Mouse (Mus musculus) forebrain, postnatal 0 days (tissue): Measurements from ENCODE around the gene Arfip1. TPM values are rescaled to one million over a fixed set of nuclear protein-coding genes. Genes with fewer than 3 reads are reported as not detected.
A peak's percentile ranks its signal among the peaks of the same experiment; 100 is the strongest.

Experiments used
- ATAC-seq: fragments of 200-750 bp; cut with Nextera tagmentation; 2 replicates; pipeline ENCODE4 v1.8.0; 2017; ENCODE audit warnings: mild to moderate bottlenecking, moderate library complexity
- DNase-seq: peaks from one replicate; pipeline ENCODE4 v3.0.0-alpha.2; 2015
- H3K27ac ChIP-seq: fragments of 300-500 bp; sonication (generic); 2 replicates; pipeline ENCODE4 v1.5.1; 2014; ENCODE audit warnings: low read depth, mild to moderate bottlenecking, antibody characterized with exemption, low read length, moderate library complexity, mixed read lengths
- H3K27me3 ChIP-seq: fragments of 300-500 bp; sonication (generic); 2 replicates; pipeline ENCODE4 v1.6.1; 2014; ENCODE audit warnings: mild to moderate bottlenecking, low read length, mixed read lengths; ENCODE audit not compliant: insufficient read depth
- H3K36me3 ChIP-seq: fragments of 300-500 bp; sonication (generic); 2 replicates; pipeline ENCODE4 v1.6.1; 2014; ENCODE audit warnings: mild to moderate bottlenecking, moderate library complexity; ENCODE audit not compliant: insufficient read depth
- H3K4me1 ChIP-seq: fragments of 300-500 bp; sonication (generic); 2 replicates; pipeline ENCODE4 v1.6.1; 2014; ENCODE audit warnings: antibody characterized with exemption; ENCODE audit not compliant: insufficient read depth
- H3K4me2 ChIP-seq: fragments of 300-500 bp; sonication (generic); 2 replicates; pipeline ENCODE4 v1.6.1; 2014; ENCODE audit warnings: low read depth, mild to moderate bottlenecking, moderate library complexity
- H3K4me3 ChIP-seq: fragments of 300-500 bp; sonication (generic); 2 replicates; pipeline ENCODE4 v1.5.1; 2014; ENCODE audit warnings: low read depth, low read length, mixed read lengths
- H3K9ac ChIP-seq: fragments of 300-500 bp; sonication (generic); 2 replicates; pipeline ENCODE4 v1.6.1; 2014; ENCODE audit warnings: mild to moderate bottlenecking
- H3K9me3 ChIP-seq: fragments of 300-500 bp; sonication (generic); 2 replicates; pipeline ENCODE4 v1.6.1; 2016; ENCODE audit warnings: low read length
- CTCF ChIP-seq: sonication (generic); IDR thresholded peaks from 2 replicates; pipeline ENCODE4 v1.5.1; 2016; ENCODE audit warnings: antibody characterized with exemption, control low read depth, low read depth
- WGBS: fragments of 180-500 bp; shearing (Covaris S2); extraction: QIAGEN DNeasy Blood & Tissue Kit; methylation state at CpG from one replicate; pipeline ENCODE4 v1.1.7; 2014; 5-methylcytosine and 5-hydroxymethylcytosine counted together
- polyA plus RNA-seq: library from polyadenylated mRNA; unstranded; fragments of >200 nt; fragmentation: Nextera tagmentation; extraction: Ambion mirVana; gene quantifications from 2 replicates; pipeline ENCODE4 v1.2.1, GENCODE M21; 2015
- total RNA-seq: library from RNA; depleted of rRNA; stranded (reverse); fragments of >200 nt; gene quantifications from 2 replicates; pipeline ENCODE4 v1.2.3, GENCODE M21; 2014

Gene Arfip1
- total and polyA plus RNA-seq, 2 experiments from 2014 or later: 18.8 to 26.8 TPM

DNA sequence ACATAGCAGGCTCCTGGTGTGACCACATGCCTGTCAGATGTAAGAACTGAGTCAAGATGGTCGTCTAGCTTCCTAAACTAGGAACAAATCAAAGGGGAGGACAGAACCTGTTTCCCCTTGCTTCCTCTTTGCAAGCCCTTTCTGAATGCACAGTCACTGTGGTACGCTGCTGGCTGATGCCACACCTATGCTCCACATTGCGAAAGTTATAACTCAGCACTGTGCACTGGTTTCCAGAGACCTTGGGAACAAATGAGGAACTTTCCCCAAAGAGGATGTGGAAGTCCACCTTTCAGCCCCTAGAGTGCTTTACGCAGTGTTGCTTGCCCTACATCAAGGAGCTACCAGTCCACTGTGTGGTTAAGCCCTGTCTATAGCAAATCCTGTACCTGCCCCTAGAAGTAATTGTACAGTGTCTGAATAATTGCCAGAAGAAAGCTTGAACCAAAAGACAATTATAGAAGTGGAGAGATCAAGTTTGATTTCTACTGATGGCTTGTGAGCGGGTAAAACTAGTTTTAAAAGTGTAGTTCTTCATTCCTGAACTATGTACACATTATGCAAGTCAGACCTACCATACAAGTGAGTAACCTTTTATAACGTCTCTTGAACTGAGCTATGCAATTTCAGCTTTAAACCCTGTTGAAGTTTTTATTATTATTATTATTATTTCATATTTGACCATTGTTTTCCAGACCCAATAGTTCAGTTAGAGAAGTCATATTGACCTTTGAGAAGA lies 15.7 kb upstream of the Arfip1 start:
- no peaks in the 10 kb centered on the region for H3K36me3 ChIP-seq
- H3K9ac ChIP-seq: no peak overlapping the region
- H3K4me1 ChIP-seq: peaks cover 5% of the 10 kb centered on the region
- no peak for DNase-seq
- TF ChIP-seq CTCF: no peak
- 85% methylated on average over 6 of the region's 6 CpGs for WGBS
- no peak overlapping the region for H3K27ac ChIP-seq
- no peaks in the 10 kb centered on the region for H3K9me3 ChIP-seq
- H3K4me2 ChIP-seq: no peak overlapping the region
- ATAC-seq: no peak
- H3K27me3 ChIP-seq: no peaks in the 10 kb centered on the region
- no peak overlapping the region for H3K4me3 ChIP-seq

GRCm38 (mm10) chr3:84595677-84596234 lies 13.3 kb upstream of the Arfip1 start:
- Histone ChIP-seq H3K4me1 (peaks cover 5% of the 10 kb centered on the region), H3K27me3 (no peaks in the 10 kb centered on the region), H3K4me2 (peak overlapping the region; percentile 37; the same call in 1 of the 2 replicates), H3K27ac (peak overlapping the region; percentile 40; the same call in 1 of the 2 replicates), H3K4me3 (no peak overlapping the region), H3K36me3 (no peaks in the 10 kb centered on the region), H3K9ac (no peak overlapping the region), H3K9me3 (no peaks in the 10 kb centered on the region)
- TF ChIP-seq CTCF: no peak
- peak; percentile 89 for ATAC-seq
- peak; percentile 69 for DNase-seq
- 19% methylated on average over 5 of the region's 5 CpGs for WGBS

GRCm38 (mm10) chr3:84594894-84595676 lies 12.7 kb upstream of the Arfip1 start:
- Histone ChIP-seq H3K4me2 (peak overlapping the region; percentile 37), H3K4me1 (peaks cover 5% of the 10 kb centered on the region), H3K9ac (no peak overlapping the region), H3K27ac (no peak overlapping the region), H3K36me3 (no peaks in the 10 kb centered on the region), H3K4me3 (no peak overlapping the region), H3K27me3 (no peaks in the 10 kb centered on the region), H3K9me3 (no peaks in the 10 kb centered on the region)
- peak; percentile 81 for DNase-seq
- no peak for TF ChIP-seq CTCF
- 10% methylated on average over 23 of the region's 23 CpGs for WGBS
- peak; percentile 63 for ATAC-seq

DNA sequence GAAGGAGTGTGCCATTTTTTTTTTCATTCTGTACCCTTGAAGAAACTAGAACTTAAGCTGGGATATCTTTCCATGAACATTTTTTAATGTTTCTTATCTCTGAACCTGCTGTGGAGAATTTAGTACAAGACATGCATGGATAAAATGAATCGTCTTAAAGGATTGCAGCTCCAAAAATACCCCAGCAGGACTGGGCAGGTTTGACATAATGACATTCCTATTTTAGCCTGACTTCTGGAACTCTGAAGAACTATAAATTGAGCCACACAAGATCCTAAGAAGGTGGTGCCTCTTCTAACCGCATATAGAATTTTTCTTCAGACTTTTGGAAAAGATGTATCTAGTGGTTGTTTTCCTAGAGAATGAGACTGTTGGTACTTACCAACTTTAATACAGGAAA lies 10.8 kb upstream of the Arfip1 start, which contains the start of gene Tigd4:
Gene Tigd4, plus strand, starts transcription at position 301 of the 400 bp plus-strand sequence.
- no peak within 1 kb of the TSS for H3K4me2 ChIP-seq
- H3K27me3 ChIP-seq: no peaks in the 10 kb centered on the region
- 93% methylated on average over 2 of the region's 2 CpGs for WGBS
- H3K27ac ChIP-seq: no peak within 1 kb of the TSS
- H3K4me3 ChIP-seq: no peak within 1 kb of the TSS
- TF ChIP-seq CTCF: no peak
- peaks cover 5% of the 10 kb centered on the region for H3K4me1 ChIP-seq
- no peak for DNase-seq
- no peaks in the 10 kb centered on the region for H3K36me3 ChIP-seq
- H3K9ac ChIP-seq: no peak within 1 kb of the TSS
- H3K9me3 ChIP-seq: no peaks in the 10 kb centered on the region
- ATAC-seq: no peak

- ATAC-seq (no peak), DNase-seq (no peak)
- Histone ChIP-seq H3K36me3 (no peaks in the 10 kb centered on the region), H3K27ac (no peak overlapping the region), H3K27me3 (no peaks in the 10 kb centered on the region), H3K4me3 (no peak overlapping the region), H3K9ac (no peak overlapping the region), H3K4me1 (peaks cover 4% of the 10 kb centered on the region), H3K4me2 (no peak overlapping the region), H3K9me3 (no peaks in the 10 kb centered on the region)
- 41% methylated on average over 5 of the region's 5 CpGs for WGBS
- no peak for TF ChIP-seq CTCF
Observed at GRCm38 (mm10) chr3:84586736-84587135, 4.3 kb upstream of the Arfip1 start.

GRCm38 (mm10) chr3:84582913-84583276 lies 470 bp upstream of the Arfip1 start:
- H3K4me3 ChIP-seq: peak overlapping the region; percentile 76
- H3K4me1 ChIP-seq: peaks cover 8% of the 10 kb centered on the region
- DNase-seq: no peak
- under 1% methylated on average over 27 of the region's 27 CpGs for WGBS
- H3K9ac ChIP-seq: peak overlapping the region; percentile 86
- peak overlapping the region; percentile 90 for H3K4me2 ChIP-seq
- H3K27ac ChIP-seq: peak overlapping the region; percentile 91
- no peak for TF ChIP-seq CTCF
- ATAC-seq: peak; percentile 52
- no peaks in the 10 kb centered on the region for H3K27me3 ChIP-seq
- H3K9me3 ChIP-seq: no peaks in the 10 kb centered on the region
- no peaks in the 10 kb centered on the region for H3K36me3 ChIP-seq

GRCm38 (mm10) chr3:84581696-84582022 lies 766 bp downstream of the Arfip1 start:
- TF ChIP-seq CTCF: no peak
- peaks cover 8% of the 10 kb centered on the region for H3K4me1 ChIP-seq
- ATAC-seq: no peak
- H3K36me3 ChIP-seq: no peaks in the 10 kb centered on the region
- peak overlapping the region; percentile 86 for H3K9ac ChIP-seq
- no peaks in the 10 kb centered on the region for H3K27me3 ChIP-seq
- peak overlapping the region; percentile 76 for H3K4me3 ChIP-seq
- H3K9me3 ChIP-seq: no peaks in the 10 kb centered on the region
- H3K27ac ChIP-seq: peak overlapping the region; percentile 91
- WGBS: 2% methylated on average over 4 of the region's 4 CpGs
- no peak for DNase-seq
- H3K4me2 ChIP-seq: peak overlapping the region; percentile 90
